Mouse (Mus musculus) WW6 (cell line): ENCODE results near the gene Mfsd4b2.
A peak's percentile ranks its signal among the peaks of the same experiment; 100 is the strongest.
"Not testable (repeated sequence)": the region's sequence is repeated elsewhere in the genome, so short reads cannot be mapped to it uniquely, and the experiment has no call there.

Experiments used
- DNase-seq: peaks from one replicate; pipeline ENCODE4 v3.0.0-alpha.2; 2013; ENCODE audit warnings: low read depth, low spot score

The Mfsd4b2 gene

DNA sequence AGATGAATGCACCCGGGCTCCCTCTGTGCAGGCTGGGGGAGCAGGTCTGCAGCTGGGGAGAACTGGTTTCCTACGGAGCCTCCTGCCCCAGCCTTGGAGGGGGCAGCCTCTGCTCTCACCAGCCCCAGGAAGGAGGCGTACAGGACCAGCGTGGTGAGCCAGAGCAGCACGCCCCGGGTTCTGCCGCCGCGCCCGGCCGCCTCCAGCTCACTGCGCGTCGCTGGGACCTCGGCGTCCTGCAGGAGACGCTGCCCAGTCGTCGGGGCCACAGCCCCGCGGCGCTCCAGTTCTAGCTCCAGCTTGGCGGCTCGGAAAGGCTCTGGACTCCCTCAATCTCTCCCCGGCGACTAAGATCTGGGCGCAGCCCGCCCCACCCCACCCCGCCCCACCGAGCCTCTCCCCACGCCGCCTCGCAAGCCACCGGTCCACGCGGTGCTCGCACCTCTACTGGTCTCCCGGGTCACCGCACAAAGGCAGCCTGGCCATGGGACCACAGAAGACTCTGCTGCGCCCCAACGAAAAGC is at the start of gene Mfsd4b2:
TSS of gene Mfsd4b2 (minus strand) at position 308 of the 524 bp plus-strand sequence.
- DNase-seq, result no peak

DNA sequence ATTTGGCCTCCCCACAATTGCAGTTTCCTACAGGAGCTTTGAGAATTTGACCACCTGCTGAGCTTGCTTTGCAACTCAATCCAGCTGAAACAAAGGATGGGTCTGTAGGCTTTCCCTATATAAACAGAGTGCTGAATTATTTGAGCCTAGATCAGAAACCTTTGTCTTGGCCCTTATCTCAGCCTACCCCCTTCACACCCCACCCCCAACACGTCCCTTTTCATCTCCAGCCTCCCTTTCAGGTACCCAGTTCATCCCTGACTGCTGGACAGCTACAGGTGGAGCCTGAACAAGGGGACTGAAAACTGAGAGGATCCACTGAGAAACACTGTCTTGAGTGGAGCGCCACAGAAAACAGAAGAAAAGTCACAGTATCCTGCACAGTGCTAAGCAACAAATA is 49.0 kb upstream of the Mfsd4b2 start:
- no peak for DNase-seq

DNA sequence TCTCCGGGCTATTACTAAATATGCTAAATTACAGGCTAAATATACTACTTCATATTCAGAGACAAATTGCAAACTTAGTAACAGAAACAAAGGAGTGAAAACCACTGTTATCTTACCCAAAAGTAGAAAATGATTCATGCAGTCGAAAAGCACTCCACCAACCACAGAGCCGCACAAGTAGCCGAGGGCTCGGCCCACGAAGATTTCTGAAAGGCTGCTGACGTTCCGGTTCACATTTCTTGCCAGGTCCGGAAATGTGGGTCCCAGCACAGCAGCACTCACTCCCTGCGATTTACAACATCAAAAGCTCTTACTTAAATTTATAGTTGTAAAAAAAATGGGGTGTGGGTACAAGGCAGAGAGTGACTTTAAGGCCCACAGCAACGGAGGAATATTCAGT is 48.3 kb upstream of the Mfsd4b2 start:
- no peak for DNase-seq

DNA sequence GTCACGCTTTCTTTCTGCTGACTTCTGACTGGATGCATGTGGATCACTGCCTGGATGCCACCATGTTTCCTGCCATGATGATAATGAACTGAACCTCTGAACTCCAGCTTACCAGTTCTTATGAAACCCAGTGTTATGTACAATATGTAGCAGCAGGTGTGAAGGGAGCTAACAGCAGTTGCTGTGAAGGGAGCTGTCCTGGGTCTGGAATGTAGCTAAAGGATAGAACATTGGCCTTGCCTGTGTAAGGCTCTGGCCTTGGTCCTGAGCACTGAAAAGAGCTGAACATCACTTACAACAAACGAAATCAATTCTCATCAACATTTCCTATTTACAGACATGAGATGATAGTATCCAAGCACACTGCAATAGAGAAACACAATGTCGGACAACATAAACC is 40.8 kb upstream of the Mfsd4b2 start:
- DNase-seq, result no peak

DNA sequence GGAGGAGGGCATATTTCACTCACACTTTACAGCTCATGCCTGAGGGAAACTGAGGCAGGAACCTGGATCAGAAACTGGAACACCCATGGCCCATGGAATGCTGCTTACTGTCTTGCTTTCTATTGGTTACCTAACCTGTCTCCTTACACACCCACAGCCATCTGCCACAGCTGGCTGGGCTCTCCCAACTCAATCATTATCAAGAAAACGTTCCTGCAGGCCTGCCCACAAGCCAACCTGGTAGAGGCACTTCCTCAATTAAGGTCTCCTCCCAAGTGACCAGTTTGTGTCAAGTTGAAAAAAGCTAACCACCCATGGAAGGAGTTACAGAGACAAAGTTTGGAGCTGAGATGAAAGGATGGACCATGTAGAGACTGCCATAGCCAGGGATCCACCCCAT is 35.2 kb upstream of the Mfsd4b2 start:
- no peak for DNase-seq

DNA sequence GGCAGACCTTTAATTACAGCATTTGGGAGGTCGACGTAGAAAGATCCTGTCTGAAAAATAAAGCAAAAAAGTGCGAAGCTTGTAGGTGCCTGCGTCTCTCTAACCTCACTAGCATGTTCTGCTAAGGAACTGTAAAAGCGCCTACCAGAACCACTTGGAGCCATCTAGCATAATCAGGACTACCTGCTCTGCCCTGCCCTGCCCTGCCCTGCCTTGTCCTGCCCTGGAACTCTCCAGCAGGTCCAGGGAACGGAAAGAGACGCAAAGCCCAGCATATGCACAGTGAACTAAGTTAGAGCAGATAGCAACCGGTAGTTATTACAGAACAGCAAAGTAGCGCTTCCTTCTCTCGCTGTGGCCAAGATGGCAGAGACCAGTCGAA is 33.7 kb upstream of the Mfsd4b2 start:
- DNase-seq, result no peak

DNA sequence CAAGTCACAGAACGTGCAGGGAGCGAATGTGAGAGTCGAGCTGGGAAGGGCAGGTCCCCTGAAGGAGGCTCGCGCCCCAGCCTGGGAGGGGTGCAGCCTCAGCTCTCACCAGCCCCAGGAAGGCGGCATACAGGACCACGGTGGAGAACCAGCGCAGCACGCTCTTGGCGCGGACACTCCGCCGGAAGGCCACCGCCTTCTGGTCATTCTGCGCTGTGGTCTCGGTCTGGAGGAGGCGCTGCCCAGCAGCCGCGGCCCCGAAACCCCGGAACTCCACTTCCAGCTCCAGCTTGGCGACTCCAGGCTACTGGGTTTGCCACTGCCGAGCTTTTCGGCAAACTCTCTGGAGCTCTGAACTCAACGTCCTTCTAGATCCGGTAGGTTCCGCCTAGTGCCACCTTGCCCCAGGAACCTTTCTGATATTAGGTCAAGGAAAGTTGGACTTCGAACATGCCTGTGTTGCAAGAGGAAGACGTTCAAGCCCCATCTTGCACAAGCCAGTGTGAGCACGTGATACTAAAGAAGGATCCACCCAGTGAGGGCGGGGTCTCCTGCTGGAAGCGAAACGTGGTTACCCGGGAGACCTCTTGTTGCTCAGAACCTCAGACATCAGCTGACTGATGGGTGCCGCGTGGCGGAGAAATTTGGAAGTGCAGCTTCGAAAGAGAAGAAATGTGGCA is 33.2 kb upstream of the Mfsd4b2 start, which contains the start of gene Mfsd4b3:
TSS of gene Mfsd4b3 (minus strand) at position 393 of the 680 bp plus-strand sequence.
- peak; percentile 86 for DNase-seq

DNA sequence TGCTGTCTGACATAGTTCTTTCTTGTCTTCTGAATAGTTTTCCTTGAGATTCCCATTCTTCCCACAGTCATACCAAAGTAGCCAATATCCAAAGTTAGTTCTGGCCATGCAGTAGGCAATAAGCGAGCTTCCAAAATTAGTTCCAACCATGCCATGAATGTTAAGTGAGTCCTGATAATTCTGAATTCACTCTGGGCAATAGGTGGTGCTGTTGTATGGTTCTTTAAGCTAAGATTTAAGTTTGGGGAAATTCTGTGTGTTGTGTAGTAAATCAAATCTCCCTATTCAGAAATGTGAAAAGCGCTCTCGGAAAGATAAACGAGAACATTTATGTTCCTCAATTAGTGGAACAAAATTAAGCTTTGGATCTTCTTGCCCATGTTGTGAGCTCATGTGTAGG is 31.5 kb upstream of the Mfsd4b2 start:
- DNase-seq, result no peak

DNA sequence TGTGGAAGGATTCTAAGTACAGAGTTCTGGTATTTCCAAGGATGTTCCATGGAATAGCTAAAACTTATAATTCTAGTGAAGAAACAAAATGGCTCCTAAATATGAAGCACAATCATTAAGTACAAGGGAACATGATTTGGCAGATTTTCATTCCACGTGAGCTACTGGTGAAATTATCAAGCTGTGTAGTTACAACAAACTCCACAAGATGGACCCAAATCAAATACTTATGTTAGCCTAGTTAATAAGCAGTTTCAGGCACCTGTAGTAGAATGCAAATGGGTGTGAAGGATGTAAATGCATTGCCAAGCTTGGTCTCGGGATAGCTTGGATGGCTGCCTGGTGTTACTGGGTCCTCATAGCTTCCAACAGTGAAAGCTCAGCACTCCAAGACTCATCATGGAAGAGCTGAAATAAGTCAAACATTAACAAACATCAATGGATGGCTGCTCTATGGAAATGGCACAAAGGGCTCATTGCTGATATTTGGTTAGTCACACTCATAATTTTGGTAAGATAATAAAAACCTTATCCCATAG is 29.7 kb upstream of the Mfsd4b2 start:
- no peak for DNase-seq

DNA sequence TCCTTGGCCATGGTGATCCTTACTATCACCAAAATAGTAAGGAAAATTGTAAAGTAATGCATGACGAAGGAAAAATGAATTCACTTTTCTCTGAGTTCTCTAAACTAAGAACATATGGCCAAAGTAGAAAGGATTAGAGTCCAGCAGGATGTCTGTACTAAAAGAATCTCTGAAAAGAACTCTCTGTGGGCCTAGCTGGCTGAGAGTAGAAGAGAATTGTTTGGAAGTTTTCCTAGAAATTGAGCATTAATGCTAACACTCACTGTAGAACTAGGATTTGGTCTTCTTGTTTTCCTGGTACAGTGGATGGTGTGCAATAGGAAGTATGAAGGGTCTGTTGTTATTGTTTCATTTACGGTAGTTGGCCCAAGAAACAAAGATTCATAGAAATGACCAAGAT is 28.4 kb upstream of the Mfsd4b2 start:
- DNase-seq, result no peak

DNA sequence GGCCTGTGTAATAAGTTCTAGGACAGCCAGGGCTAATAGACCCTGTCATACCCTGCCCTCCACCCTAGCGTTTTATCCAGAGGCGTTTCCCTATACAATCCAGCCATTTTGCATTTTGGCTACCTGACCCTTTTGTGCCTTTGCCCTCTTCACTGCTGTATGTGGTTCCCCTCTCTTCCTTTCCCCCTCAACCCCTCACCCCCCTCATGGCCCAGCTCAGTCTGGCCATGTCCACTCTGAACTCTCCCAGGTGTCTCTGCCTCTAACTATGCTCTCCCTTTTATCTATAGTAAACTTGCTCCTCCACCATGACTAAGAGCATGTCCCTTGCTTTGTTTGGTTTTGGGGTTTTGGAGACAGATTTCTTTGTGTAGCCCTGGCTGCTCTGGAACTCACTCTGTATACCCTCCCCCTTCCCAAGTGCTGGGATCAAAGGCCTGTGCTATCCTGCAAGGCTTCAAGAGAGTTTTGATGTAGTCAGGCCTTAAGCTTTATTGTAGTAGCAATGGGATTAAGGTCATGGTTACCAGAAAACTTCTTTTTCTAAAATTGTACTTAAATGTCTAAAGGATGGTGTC is 22.7 kb upstream of the Mfsd4b2 start:
- no peak for DNase-seq

DNA sequence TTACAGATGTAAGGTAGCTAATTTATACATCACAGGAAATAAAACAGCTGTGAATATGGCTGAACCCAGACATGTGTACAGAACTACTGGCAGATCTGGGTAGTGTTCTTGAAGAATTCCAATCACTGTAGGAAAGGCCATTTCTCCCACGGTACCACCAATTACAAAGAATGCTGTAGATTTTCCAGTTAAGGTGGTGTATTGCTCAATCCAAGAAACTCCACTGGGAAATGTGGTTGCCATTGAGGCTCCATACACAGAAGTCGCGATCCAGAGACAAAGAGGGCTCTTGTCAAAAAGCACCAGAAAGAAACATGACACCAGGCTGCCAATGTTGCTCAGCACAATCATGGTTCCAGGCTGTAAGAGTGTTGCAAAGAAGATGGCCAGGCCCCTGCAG is 20.5 kb upstream of the Mfsd4b2 start:
- DNase-seq, result not testable (repeated sequence)

DNA sequence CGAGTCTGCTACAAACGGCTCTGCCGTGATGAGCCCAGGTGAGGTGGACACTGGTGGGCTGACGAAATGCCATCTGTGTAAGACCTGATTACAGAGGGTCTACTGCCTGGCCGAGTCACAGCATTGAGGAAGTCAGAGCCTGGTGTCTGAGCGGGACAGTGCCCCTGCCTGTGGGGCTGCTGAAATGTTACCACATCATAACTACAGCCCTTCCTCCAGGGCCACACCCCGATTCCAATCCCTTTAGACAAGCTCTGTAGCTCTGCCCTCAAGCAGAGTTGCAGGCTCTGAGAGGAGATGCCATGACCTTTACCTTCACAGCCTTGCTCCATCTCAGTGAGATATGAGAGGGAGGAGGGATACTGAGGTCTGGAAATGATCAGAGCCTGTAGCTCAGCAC is 9.8 kb upstream of the Mfsd4b2 start:
- no peak for DNase-seq

DNA sequence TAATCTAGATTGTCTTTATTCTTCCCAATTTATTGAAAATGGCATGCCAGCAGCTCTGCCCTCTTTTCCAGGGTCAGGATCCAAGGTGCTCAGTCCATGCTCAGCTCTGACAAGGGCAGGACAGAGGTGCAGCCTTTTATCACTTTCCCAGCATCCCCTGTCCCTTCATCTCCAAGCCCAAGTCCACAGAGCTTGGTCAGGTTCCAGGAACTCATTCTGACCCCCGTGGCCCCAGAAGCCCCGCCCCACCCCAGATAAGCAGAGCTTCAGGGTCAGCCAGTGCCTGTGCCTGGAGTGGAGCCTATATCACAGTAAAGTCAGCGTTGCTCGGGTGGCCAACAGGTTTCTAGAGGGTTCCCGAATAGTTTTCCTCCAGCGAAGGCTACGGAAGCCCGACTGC is 2.2 kb downstream of the Mfsd4b2 start:
- DNase-seq, result not testable (repeated sequence)

DNA sequence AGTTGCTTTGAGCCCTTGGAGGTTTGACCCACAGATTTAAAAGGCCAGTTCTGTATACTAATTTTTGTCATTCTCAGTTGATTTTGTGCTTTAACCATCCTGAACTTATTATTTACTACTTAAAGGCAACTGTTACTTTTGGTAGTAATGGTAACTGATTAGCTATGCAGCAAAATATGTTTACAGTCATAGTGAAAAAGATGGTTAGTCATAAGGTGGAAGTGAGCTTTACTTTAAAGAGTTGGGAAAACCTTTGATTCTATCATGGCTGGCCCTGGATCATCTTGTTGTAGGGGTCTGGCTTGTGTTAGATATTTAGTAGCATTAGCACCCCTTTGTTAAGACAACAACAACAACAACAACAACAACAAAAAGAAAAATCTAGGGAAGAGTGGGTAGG is 14.1 kb downstream of the Mfsd4b2 start:
- no peak for DNase-seq

DNA sequence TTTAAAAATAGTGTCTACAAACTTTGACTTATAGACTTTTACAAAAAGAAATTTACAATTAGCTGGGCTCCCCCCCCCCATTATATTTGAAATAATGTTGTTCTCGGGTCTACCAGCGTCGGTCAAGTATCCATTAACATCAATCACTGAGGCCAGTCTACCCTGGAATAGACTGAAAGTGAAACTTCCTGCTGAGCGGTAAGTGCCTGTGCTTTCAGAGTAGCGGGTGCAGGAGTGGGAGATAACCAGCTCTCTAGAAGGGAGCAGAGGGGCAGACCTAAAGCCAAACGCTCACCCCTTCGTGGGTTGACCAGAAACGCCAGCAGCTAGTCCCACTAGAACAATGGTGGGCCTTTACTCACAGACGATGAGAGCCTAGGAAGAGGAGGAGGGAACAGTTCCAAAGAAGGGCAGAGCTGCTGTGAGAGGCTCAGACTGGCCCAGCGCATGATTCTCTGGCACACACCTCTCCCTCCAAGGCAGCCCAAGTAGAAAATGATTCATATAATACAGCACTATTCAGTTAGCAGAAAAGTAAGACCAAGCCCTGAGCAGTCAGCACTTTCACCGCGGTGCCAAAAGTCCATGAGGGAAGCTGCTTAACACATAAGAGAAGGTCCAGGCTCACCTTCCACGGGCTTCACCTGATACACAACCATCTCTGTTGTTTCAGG is 17.8 kb downstream of the Mfsd4b2 start:
- no peak for DNase-seq

DNA sequence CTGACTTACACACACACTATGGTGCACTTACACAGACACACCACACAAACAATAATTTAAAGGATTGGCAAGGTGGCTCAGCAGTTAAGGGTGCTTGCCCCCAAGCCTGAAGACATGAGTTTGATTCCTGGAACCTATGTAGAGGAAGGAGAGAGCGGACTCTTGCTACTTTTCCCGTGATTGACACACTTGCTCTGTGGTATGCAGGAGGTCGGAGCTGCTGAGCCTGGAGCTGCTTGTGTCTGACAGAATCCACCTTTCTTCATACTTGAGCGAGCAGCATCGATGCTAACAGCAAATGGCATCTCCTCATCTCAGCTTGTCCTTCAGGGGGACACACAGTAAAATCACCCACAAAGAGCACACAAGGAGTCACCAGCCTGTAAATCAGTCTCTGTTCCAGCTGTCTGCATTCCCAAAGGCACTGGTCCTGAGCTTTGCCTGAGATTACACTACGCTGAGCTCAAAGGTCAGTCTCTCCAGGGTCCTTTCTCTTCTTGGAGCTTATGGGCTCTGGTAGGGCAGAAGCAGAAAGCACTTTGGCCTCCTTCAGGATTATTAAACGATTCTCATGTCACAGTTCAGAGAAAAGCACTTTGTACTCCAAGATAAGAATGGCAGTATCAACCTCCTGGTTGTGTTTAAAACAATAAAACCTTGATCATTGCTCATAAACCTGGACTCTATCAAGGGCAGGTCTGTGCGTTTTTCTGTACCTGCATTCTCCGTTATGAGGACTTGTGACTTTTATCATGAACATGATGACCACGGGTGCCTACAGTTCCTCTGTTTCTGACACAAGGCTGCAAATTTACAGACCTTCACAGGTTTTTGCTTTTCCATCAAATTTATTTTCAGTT is 19.7 kb downstream of the Mfsd4b2 start:
- DNase-seq, result no peak

DNA sequence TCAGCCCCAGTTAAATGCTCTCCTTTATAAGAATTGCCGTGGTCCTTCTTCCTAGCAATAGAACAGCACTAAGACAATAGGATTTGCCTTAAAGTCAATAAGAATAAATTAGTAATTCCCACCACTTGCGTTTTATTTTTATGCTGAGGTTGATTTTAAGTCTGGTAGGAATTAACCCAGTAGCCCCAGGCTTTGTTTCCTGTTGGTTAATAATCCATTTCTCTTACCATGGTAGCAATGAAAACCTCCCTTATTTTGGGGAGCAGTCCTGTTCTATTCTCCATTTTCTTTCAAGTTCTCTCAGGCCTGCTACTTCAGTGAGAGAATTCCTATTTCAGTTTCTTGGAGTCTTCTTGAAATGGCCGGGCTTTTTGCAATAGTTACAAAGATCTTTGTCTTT is 22.5 kb downstream of the Mfsd4b2 start:
- DNase-seq, result no peak

DNA sequence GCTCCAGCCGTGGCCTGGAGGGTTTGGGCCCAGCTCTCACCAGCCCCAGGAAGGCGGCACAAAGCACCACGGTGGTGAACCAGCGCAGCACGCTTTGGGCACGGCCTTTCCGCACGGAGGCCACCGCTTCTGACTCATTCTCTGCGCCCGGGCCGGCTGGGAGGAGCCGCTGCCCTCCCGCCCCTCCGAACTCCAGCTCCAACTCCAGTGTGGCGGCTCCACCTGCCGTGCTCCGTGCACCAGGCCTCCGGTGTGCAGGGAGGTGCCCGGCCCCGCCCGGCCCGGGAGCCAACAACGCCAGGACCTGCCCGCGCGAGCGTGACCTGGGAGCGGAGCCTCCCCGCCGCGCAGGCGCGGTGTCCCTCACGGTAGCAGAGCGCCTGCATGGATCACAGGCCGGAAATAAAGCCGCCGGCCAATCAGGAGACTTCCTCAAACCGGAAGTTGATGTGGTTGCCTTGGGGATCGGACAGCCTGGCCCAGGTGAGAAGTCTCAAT is 27.8 kb downstream of the Mfsd4b2 start, which contains the start of gene Mfsd4b4:
TSS of gene Mfsd4b4 (minus strand) at position 365 of the 498 bp plus-strand sequence.
- peak; percentile 80 for DNase-seq

DNA sequence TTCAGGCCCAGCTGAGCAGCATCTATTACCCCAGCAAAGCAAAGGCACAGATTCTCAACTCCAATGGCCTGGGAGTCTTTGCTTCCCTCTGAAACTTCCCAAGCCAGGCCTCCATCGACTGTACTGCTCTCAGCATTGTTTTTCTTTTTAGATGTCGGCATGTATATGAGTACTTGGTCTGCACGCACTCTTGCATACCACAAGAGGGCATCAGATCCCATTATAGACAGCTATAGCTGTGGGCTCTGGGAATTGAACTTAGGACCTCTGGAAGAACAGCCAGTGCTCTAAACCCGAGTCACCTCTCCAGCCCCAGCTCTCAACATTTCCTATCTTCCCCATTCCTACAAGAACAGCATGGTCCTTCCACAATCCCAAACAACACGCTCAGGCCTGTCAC is 30.2 kb downstream of the Mfsd4b2 start:
- DNase-seq, result no peak
